Mouse (Mus musculus) thymus, adult 2 months (tissue): Measurements from ENCODE around the gene Sp2.

ENCODE experiments used
- CTCF ChIP-seq: fragments of 200-500 bp; IDR thresholded peaks from 2 replicates; pipeline ENCODE4 v1.5.1; 2012; ENCODE audit warnings: mild to moderate bottlenecking, control low read depth, low read length, moderate library complexity, borderline replicate concordance; ENCODE audit not compliant: control insufficient read depth, poor library complexity, insufficient read depth; ENCODE audit errors: extremely low read depth
- POLR2A ChIP-seq: fragments of 200-500 bp; IDR thresholded peaks from 2 replicates; pipeline ENCODE4 v1.6.1; 2012; ENCODE audit warnings: mild to moderate bottlenecking, low read length, control low read depth, moderate library complexity; ENCODE audit not compliant: control insufficient read depth, poor library complexity, insufficient read depth; ENCODE audit errors: extremely low read depth

DNA sequence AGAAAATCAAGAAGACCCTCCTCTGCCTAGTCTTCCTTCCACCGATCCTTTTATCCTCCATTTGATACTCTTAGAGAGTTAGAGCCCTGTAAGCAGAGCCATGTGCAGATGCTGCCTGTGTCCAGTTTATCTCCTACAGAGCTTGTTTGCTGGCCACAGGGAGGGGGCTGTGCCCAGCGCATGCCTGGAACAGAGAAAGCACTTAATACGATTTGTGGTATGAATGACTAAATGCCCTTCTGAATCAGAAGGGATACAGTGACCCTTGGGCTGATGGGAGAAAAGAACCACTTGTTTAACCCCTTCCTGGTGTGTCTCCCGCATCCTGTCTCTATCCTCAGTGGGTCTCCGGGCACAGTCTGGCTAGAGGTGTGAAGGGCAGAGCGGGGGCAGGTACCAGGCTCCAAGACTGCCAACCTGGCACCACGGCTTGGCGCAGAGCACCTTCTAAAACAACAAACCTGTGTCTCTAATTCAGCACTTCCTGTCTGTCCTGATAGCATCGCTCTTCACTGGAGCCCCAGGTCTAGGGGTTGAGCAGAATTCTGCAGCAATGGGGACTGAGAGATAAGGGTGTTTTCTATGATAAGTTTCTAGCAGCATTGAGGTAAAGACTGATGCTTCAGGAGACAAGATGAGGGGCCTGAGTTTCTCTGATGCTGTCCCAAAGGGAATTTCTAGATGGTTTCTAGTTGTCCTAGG is 24.5 kb upstream of the Sp2 start:
- TF ChIP-seq POLR2A (no peak), CTCF (no peak)
